Mouse (Mus musculus) kidney, adult 18-20 months (tissue): ENCODE results near the gene Arv1.
A peak's percentile ranks its signal among the peaks of the same experiment; 100 is the strongest.

ENCODE experiments used
- DNase-seq: peaks from one replicate; pipeline ENCODE4 v3.0.0; 2021

Arv1 gene

DNA sequence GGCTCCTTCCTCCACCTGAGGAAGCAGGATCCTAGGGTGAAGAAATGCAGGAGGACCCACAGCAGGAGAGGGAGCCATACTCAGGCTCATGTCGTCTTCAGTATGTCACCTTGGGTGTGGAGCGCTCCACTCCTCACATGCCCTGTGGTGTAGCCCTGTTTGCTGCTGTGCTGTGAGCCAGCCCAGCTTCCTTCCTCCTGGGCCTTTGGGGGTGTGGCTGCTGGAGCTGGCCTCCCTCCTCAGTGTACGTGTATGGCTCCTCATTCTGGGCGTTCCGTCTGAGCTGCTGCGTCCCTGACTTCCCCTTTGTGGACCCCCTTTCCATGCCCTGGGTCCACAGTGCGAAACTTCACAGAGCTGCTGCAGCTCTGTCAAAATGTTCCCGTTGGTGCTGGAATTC, 10.9 kb downstream of the Arv1 start:
- DNase-seq: no peak

DNA sequence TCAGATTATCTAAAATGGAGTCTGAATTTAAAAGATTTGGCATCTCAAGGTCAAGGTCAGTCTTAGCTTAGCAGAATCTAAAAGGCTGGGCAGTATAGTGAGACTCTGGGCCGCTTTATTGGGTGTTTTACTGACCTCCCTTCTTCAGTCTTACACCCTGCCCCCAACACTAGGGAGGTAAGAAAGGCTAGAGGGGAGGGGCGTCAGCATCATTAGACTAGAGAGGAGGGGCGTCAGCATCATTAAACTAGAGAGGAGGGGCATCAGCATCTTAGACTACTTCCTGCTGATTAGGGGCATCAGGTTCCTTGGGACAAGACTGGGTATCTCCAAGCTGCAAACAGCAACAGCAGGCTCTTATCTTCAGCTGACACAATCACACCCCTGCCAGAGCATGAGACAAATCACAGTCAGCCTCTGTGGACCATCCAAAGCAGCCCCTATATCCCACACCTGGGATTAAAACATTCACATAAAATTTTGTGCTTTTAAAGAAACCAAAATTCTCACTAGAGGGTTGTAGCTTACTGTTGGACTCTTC, 13.5 kb downstream of the Arv1 start:
- no peak for DNase-seq

DNA sequence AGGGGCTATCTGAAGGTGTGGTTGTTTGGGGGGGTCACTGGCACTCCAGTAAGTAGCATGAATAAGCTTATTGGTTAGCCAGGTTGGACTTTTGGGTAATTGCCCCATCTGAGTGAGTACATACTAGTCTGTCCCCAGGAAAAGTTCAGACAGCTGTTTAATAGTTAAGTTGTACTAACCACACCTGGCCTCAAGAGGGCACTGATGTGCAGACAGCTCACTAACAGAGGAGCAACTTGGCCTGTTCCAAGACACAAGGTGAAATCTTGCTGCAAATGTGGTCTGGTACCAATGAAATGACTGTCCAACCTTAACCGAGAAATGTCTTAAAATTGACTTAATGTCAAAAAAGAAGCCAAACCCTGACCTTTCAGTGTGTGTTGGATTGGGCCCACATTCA, 17.3 kb downstream of the Arv1 start:
- peak; percentile 35 for DNase-seq

DNA sequence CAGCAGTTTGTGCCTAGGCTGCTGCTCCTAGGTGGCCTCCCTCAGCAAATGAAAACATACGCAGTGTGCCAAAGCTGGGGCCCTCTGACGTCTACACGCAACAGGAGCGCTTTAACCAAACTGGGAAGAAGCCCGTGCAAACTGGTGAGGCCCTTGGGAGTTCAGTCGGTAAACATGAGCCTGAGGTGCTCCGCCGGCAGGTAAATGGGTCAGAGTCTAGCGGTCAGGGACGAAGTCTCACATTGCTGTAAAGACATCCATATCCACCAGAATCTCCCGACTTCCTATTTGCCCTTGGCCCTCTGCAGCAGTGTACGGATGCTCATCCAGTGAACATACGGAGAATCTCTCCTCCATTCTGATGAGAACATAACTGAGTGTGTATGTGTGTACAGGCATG, 24.7 kb downstream of the Arv1 start:
- no peak for DNase-seq

DNA sequence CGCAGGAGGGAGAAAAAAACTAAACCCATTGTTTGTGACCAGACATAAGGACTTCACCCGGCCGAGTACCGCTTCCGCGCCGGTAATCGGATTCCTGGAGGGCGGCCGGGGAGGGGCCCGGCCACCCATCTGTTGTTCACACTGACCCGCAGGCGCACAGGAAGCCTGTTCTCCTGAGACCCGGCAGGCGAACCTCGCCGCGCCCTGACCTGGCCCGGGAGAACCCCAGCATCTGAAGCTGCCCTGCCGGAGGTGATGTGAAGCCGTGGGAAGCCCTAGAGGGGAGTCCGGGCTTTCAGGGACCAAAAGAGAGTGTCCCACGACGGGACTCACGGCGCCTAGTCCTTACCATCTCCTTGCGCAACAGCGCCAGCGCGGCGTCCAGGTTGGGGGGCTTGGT, 29.3 kb downstream of the Arv1 start:
- no peak for DNase-seq

DNA sequence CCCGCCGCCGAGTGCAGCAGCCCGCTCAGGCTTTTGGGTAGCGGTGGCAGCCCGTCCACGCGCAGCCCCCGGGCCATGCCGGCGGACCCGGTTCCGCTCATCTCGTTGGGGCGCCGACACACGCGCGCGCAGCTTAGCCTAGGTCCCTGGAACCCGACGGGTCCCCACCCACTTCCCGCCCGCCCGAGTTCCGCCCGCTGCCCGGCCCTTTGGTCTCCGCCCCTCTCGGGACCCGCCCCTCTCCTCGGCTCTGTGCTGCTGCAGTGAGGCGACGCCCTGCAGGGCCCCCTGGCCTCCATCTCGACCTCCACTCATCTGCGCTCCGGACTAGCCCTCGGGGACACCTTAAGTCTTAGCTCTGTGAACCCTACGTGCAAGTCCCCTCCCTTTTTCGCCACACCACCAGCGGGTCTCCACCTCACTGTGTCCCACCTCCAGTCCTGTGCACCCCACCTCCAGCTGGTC, 29.8 kb downstream of the Arv1 start, which contains the start of gene Fam89a:
TSS of gene Fam89a (minus strand) at position 124 of the 465 bp plus-strand sequence.
- DNase-seq: peak; percentile 51

DNA sequence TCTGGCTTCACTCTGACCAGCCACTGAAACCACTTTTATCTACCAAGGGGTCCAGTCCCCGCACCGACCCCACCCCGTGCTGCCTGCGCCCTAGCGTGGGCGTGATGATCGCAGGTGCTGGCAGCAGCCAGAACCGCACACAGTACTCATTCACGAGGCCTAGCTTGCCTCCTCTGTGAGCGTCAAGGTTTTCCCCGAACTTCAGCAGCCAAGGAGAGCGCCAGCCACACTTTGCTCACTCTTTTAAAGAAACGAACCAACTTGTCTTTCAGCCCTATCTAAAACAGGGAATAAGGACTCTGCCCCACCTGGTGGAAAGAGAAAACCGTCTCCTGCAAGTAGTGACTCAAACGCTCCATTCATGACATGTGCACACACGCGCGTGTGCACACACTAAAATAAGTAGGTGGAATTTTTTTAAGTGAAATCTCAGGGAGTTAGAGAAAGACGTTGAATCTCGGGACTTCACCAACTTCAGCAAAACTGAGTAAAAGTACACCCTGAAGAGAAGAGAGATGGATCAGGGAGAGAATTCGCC, 30.5 kb downstream of the Arv1 start:
- no peak for DNase-seq

DNA sequence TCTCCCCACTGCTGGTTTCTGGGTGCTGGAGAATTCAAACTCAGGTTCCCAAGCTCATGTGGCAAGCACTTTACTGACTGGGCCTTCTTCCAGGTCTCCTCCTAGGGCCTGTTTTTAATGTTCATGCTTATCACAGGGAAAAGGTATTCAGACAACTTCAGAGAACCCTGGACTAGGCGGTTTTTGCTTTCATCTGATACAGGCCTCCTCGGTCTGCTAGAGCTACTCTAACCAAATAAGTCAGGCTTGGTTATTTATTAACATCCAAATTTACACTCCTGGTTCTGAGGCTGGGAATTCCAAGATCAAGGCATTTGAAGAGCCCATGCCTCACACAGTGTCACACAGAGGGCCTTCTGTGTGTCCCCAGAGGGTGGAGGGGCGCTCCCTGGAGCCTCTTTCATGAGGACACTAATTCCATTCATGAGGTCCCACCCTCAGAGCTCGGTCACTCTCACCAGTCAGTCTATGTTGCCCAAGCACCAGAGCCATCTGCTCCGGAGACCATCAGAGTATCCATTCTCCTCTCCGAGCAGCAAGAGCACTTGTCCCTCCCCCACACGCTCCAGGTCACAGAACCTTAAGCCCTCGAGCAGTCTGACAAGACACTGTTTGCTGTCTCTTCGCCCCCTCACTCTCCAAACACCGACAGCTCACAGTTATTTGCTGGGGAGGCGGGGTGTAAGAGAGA, 32.3 kb downstream of the Arv1 start:
- DNase-seq: peak; percentile 18

DNA sequence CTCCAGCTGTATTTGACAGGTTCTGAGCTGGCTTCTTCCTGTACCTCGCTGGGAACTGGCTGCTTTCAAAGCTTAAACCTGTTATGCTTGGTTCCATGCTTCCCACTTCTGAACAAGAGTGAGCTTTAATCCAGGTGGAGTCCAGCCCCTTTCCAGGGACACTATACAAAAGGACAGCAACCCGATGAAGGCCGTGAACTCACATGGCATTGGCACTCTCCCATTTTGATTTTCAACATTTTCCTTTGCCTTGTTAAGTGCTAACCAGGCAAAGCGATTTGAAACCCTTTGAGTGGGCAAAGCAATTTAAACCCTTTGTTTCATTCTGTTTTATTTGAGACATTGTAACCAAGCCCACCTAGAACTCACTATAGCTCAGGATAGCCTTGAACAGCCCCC, 32.9 kb downstream of the Arv1 start:
- no peak for DNase-seq

DNA sequence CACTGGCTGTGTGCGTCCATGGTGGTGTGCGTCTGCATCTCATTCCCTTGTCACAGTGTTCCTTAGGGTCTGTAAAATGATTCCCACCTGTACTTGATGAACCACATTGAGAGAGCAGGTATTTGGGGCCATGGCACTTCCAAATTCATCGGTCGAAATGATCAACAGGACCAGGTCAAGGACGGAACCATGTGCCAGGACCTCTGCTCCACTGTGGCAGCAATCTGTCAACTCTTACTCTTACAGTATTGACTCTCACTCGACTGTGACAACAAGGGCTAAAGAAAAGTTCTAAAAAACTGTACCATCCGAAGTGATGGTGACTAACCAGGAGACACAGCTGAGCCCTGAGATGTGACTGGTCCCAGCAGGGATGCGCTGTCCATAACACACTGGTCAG, 33.5 kb downstream of the Arv1 start:
- DNase-seq: no peak

DNA sequence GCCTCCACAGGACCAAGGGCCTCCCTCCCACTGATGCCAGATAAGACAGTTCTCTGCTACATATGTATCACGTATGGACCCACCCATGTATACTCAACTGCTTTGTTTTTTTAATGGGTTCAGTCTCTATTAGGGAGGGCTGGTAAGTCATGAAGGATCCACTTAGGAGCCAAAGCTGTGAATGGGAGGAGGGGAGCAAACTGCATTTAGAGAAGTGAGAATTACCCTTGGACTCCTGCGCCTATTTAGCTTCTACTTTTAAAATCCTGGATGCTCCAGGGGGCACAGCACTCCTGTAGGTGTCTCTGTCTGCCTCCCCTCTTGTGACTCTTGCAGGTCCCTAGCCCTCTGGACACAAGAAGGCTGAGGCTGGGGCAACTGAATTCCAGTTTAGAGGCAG, 34.2 kb downstream of the Arv1 start:
- DNase-seq: no peak

DNA sequence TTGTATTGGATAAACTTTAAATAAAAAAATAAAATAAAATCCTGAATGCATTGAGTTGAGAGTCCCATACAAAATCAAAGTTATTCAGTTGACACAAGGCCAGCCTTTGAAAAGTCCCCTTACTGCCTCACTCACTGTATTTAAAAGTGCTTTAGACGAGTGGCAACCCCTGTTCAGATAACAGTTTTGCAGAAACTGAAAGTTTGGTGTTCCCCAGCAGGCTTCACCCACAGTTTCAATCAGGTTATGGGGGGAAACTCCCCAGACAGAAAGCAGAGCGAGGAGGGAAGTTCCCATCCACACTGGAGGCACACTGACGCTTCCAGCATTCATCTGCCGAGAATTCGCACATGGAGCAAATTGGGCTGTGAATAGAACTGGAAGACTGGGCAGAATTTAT, 34.7 kb downstream of the Arv1 start:
- no peak for DNase-seq

DNA sequence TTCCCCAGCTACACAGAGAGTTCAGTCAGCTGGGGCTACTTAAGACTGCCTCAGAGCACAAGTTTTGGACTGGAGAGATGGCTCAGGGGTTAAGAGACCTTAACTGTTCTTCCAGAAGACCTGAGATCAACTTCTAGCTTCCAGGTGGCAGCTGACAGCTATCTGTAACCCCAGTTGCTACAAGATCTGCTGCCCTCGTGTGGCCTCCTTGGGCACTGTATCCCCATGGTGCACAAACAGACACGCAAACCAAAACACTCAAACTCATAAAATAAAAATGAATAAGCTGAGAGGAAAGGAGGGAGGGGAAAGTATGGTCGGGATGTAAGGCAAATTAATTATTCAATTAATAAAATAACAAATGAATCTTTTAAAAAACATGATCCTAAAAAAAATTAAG, 36.6 kb downstream of the Arv1 start:
- DNase-seq: peak; percentile 38

DNA sequence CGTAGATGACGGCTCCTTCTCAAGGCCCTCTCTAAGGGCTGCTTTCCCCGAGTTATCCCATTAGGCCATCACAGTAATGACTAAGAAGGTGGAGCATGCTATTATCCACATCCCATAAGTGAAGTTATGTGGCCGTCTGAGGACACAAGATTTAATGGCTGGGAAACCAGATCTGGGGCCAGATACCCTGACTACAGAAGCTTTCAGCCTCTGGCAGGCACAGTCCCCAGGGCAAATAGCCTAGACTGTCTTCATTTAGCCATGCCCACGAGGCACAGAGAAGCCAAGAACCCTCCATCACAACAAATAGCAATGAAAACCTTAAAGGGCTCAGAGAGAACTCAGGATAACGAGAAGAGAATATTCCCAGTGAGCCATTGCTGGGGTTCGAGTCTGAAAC, 41.1 kb downstream of the Arv1 start:
- DNase-seq: no peak

DNA sequence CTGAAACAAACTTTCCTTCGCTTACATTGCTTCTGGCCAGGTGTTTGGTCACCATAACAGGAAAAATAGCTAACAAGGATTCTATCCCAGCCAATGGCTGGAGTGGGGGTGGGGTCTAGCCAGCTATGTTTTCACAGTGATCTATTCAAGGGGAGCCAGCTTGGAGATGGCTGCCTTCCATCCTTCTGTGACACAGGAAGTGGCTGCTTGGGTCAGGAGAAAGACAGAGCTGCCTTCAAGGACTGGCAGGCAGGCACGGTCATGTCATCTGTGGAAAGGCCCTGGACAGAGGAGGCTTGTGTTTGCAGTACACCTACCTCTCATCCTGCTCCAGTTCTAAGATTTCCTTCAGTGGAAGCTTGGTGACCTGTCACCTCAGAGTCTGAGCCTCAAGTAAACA, 50.5 kb downstream of the Arv1 start:
- DNase-seq: no peak

DNA sequence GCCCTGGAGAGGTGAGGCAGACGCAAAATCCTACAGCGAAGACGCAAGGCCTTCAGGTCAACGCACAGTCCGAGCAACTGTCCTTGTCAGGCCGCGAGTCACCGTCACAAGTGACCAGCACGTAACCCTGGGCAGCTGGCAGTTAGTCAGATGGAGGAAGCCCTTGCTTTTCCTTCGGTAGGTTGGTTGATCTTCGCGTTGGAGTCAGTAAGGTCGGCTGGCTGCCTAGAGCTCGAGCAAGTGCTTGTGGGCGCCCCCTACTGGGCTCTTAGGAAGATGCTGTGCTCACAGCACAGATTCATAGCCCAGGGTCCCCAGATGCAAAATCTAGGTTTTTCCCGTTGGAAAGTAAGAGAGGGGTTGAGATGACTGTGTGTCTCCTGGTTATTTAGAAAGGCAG, 53.8 kb downstream of the Arv1 start:
- peak; percentile 77 for DNase-seq

DNA sequence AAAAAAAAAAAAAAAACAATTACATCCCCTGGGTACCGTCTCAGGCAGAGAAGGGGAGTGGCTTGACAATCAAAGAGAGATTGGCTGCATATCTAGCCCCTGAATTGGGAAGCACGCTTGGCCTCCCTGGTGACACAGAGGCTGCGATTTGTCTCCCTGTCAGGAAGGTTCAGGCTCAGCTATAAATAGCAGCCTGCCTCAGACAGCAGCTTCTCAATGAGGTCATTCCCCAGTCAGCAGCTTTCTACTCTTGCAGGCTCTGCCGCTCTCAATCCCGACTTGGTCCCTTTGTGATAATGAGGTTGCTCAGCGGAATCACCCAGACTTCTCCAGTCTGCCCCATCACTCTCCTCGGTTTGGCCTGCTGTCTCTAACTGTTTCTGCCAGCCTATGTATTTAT, 58.3 kb downstream of the Arv1 start:
- no peak for DNase-seq

DNA sequence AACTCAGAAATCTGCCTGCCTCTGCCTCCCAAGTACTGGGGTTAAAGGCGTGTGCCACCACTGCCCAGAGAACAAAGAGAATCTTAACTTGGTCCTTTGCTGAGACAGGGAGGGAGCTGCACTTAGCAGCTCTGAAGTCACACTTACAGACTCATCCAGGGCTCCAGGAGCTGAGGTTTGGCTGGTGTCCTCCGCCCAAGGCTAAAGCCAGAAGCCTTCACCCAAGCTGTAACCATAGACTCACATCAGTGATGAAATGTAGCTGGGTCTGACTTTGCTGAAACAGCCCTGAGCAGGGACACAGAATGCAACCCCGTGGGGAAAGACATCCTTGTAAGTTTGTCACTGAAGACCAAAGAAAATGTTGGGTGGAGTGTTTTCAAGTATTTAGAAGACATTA, 60.5 kb downstream of the Arv1 start:
- no peak for DNase-seq

DNA sequence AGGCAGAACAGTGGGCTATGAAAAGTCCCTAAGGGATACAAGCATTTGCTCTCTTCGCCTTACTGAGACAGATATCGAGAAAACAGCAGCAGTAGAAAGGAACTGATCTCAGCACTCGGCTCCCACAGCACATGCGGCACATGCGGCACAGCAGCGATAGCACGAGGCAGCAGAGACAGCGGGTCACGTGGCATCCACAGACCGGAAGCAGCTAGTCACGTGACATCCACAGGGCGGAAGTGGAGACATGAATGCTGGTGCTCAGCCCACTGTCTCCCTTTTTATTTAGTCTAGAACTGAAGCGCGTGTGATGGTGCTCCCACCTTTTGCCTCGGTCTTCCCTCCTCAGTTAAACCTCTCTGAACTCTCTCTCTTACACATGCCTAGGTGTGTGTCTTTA, 61.3 kb downstream of the Arv1 start:
- DNase-seq: no peak
